Mouse (Mus musculus) cortical plate, adult 2 months (tissue): ENCODE measurements around the gene Hc.

ENCODE experiments used
- CTCF ChIP-seq: fragments of 200-500 bp; IDR thresholded peaks from 2 replicates; pipeline ENCODE4 v1.5.1; 2011; ENCODE audit warnings: mild to moderate bottlenecking, control low read depth, low read length; ENCODE audit not compliant: insufficient read depth; ENCODE audit errors: extremely low read depth
- POLR2A ChIP-seq: fragments of 200-500 bp; IDR thresholded peaks from 2 replicates; pipeline ENCODE4 v1.6.1; 2011; ENCODE audit warnings: mild to moderate bottlenecking, low read length, control low read depth; ENCODE audit not compliant: insufficient read depth; ENCODE audit errors: extremely low read depth

GRCm38 (mm10) chr2:35024646-35025154 lies 36.5 kb downstream of the Hc start:
- TF ChIP-seq CTCF (no peak), POLR2A (no peak)
